Comparison of ENCODE assay signal across 22 mouse cellular contexts in the genomic region with DNA sequence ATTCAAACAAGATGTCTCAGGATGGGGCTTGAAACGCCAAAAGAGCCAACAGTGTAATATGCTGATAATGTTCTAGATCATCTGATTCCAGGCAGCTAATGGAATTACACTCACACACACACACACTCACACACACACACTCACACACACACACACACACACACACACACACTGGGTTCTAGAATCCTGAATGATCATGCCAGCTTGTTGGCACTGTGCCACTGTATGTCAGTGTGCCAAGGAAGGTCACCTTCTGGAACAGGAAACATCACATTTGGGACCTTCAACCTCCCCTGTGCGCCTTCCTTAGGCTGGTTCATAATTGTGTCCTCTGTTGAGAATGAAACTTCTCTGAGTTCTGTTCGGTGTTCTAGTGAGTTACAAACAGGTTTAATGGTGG.
DNase-seq lines count a peak whose midpoint lies in the region; ATAC-seq and TF ChIP-seq lines count a peak whose summit lies in the region.
"Had no signal": no experiment of that assay in that cellular context is flagged by ENCODE, and none has a peak within 500 bp of the region (broad histone marks: within the 10 kb centered on the region; RNA-seq: fewer than 3 reads in every experiment).

No protein-coding gene starts in this region.

- H3K9me3 ChIP-seq in hindbrain, postnatal 0 days (ENCODE audit: low read length): no peaks in the 10 kb centered on the region
- H3K9me3 ChIP-seq in hindbrain, embryonic 14.5 days (ENCODE audit: control insufficient read depth, low read length): no peaks in the 10 kb centered on the region
- H3K9me3 ChIP-seq: embryonic facial prominence, embryonic 12.5 days; G1E; heart, embryonic 15.5 days; hindbrain, embryonic 12.5 days; intestine, embryonic 15.5 days; limb, embryonic 12.5 days; liver, embryonic 15.5 days; neural tube, embryonic 12.5 days had no signal

- TF ChIP-seq CTCF in hindbrain, postnatal 0 days (IDR thresholded peaks at IDR 0.05; ENCODE audit: low read depth): no peak

- H3K4me1 ChIP-seq in hindbrain, postnatal 0 days (ENCODE audit: insufficient read depth, low read length): no peaks in the 10 kb centered on the region
- no peaks in the 10 kb centered on the region for H3K4me1 ChIP-seq in hindbrain, embryonic 14.5 days (replicated peaks; ENCODE audit: control insufficient read depth, insufficient read depth, low read length)
- H3K4me1 ChIP-seq: embryonic facial prominence, embryonic 12.5 days; heart, embryonic 15.5 days; hindbrain, embryonic 12.5 days; limb, embryonic 12.5 days; liver, embryonic 15.5 days; neural tube, embryonic 12.5 days had no signal

- H3K4me3 ChIP-seq in hindbrain, postnatal 0 days (ENCODE audit: low read length): no peak overlapping the region
- H3K4me3 ChIP-seq in hindbrain, embryonic 14.5 days (replicated peaks; ENCODE audit: low read length): no peak overlapping the region
- H3K4me3 ChIP-seq: embryonic facial prominence, embryonic 12.5 days; gastrocnemius, adult 2 months; heart, embryonic 15.5 days; hindbrain, embryonic 12.5 days; intestine, embryonic 15.5 days; left cerebral cortex, adult 2 months; limb, embryonic 12.5 days; liver, embryonic 15.5 days; neural tube, embryonic 12.5 days had no signal

- no peak overlapping the region for H3K9ac ChIP-seq in hindbrain, postnatal 0 days (replicated peaks; ENCODE audit: low read length)
- H3K9ac ChIP-seq in hindbrain, embryonic 14.5 days: no peak overlapping the region
- H3K9ac ChIP-seq: embryonic facial prominence, embryonic 12.5 days; forebrain, postnatal 0 days; heart, embryonic 15.5 days; hindbrain, embryonic 12.5 days; intestine, embryonic 15.5 days; limb, embryonic 12.5 days; liver, embryonic 15.5 days; neural tube, embryonic 12.5 days had no signal

- peaks cover 20% of the 10 kb centered on the region; the same call in 1 of the 2 replicates for H3K36me3 ChIP-seq in hindbrain, postnatal 0 days (ENCODE audit: insufficient read depth, low read length)
- H3K36me3 ChIP-seq in hindbrain, embryonic 14.5 days (replicated peaks; ENCODE audit: control insufficient read depth, insufficient read depth): peaks cover 43% of the 10 kb centered on the region
- H3K36me3 ChIP-seq: intestine, embryonic 15.5 days had no signal

- no peaks in the 10 kb centered on the region for H3K27me3 ChIP-seq in hindbrain, postnatal 0 days (ENCODE audit: insufficient read depth, low read length)
- H3K27me3 ChIP-seq in hindbrain, embryonic 14.5 days (ENCODE audit: control insufficient read depth, insufficient read depth, low read length): no peaks in the 10 kb centered on the region
- H3K27me3 ChIP-seq: embryonic facial prominence, embryonic 12.5 days; heart, embryonic 15.5 days; hindbrain, embryonic 12.5 days; intestine, embryonic 15.5 days; limb, embryonic 12.5 days; liver, embryonic 15.5 days; neural tube, embryonic 12.5 days had no signal

- peak; percentile 30 for DNase-seq in hindbrain, postnatal 0 days (ENCODE audit: low spot score)
- DNase-seq in hindbrain, embryonic 14.5 days (ENCODE audit: low spot score): no peak
- DNase-seq in lung, postnatal 36 days: peak; percentile 25
- DNase-seq in lung, postnatal 25 days (ENCODE audit: low spot score): no peak
- peak; percentile 24 to 30 for DNase-seq in cerebellum, postnatal 36 days
- DNase-seq in B cell, adult 2 months: no peak
- no peak for DNase-seq in left cerebral cortex, adult 11 months (ENCODE audit: low spot score)
- DNase-seq: forebrain, postnatal 0 days; gastrocnemius, adult 2 months; right cerebral cortex, postnatal 25 days had no signal

- H3K27ac ChIP-seq in hindbrain, postnatal 0 days: no peak overlapping the region
- H3K27ac ChIP-seq in hindbrain, embryonic 14.5 days: no peak overlapping the region
- H3K27ac ChIP-seq: embryonic facial prominence, embryonic 12.5 days; gastrocnemius, adult 2 months; heart, embryonic 15.5 days; hindbrain, embryonic 12.5 days; intestine, embryonic 15.5 days; left cerebral cortex, adult 2 months; limb, embryonic 12.5 days; liver, embryonic 15.5 days; macrophage; neural tube, embryonic 12.5 days had no signal

- no peak for ATAC-seq in hindbrain, postnatal 0 days
- no peak for ATAC-seq in hindbrain, embryonic 14.5 days (ENCODE audit: low FRiP score)
- ATAC-seq: CD4-positive, CD25-positive, alpha-beta regulatory T cell, adult 4 months; forebrain, postnatal 0 days; intestine, embryonic 15.5 days had no signal

- 91% methylated on average over 3 of the region's 3 CpGs for WGBS in hindbrain, postnatal 0 days
- 85% methylated on average over 3 of the region's 3 CpGs for WGBS in hindbrain, embryonic 14.5 days

- H3K4me2 ChIP-seq in hindbrain, postnatal 0 days (ENCODE audit: low read depth, low read length): no peak overlapping the region
- no peak overlapping the region for H3K4me2 ChIP-seq in hindbrain, embryonic 14.5 days (replicated peaks)
- H3K4me2 ChIP-seq: embryonic facial prominence, embryonic 12.5 days; heart, embryonic 15.5 days; hindbrain, embryonic 12.5 days; intestine, embryonic 15.5 days; limb, embryonic 12.5 days; liver, embryonic 15.5 days; midbrain, embryonic 11.5 days; neural tube, embryonic 12.5 days had no signal

Comparison
In these comparisons a context has a peak if more than half of its experiments do, and no peak if none do; other contexts are left out.
1. DNase-seq: peak in hindbrain, postnatal 0 days (single experiment), lung, postnatal 36 days (single experiment) and cerebellum, postnatal 36 days (2 of 2); none in hindbrain, embryonic 14.5 days (single experiment), lung, postnatal 25 days (single experiment), B cell, adult 2 months (0 of 2) and left cerebral cortex, adult 11 months (single experiment).